Mouse (Mus musculus) forebrain, embryonic 12.5 days (tissue): ENCODE measurements around the gene Mog. TPM values are rescaled to one million over a fixed set of nuclear protein-coding genes. Genes with fewer than 3 reads are reported as not detected.

Experiments
- ATAC-seq: fragments of 200-750 bp; cut with Nextera tagmentation; 2 replicates; pipeline ENCODE4 v1.8.0; 2017; ENCODE audit warnings: moderate TSS enrichment; ENCODE audit not compliant: low FRiP score
- H3K27ac ChIP-seq: fragments of 300-500 bp; sonication (generic); 2 replicates; pipeline ENCODE4 v1.5.1; 2016; ENCODE audit warnings: mild to moderate bottlenecking
- H3K27me3 ChIP-seq: fragments of 300-500 bp; sonication (generic); 2 replicates; pipeline ENCODE4 v1.6.1; 2016; ENCODE audit warnings: mild to moderate bottlenecking
- H3K36me3 ChIP-seq: fragments of 300-500 bp; sonication (generic); replicated peaks from 2 replicates; pipeline ENCODE4 v1.6.1; 2016; ENCODE audit warnings: mild to moderate bottlenecking
- H3K4me1 ChIP-seq: fragments of 300-500 bp; sonication (generic); 2 replicates; pipeline ENCODE4 v1.6.1; 2016
- H3K4me2 ChIP-seq: fragments of 300-500 bp; sonication (generic); 2 replicates; pipeline ENCODE4 v1.6.1; 2016; ENCODE audit warnings: mild to moderate bottlenecking, moderate library complexity
- H3K4me3 ChIP-seq: fragments of 300-500 bp; sonication (generic); replicated peaks from 2 replicates; pipeline ENCODE4 v1.5.1; 2016; ENCODE audit warnings: mild to moderate bottlenecking
- H3K9ac ChIP-seq: fragments of 300-500 bp; sonication (generic); 2 replicates; pipeline ENCODE4 v1.6.1; 2016; ENCODE audit warnings: mild to moderate bottlenecking
- H3K9me3 ChIP-seq: fragments of 300-500 bp; sonication (generic); 2 replicates; pipeline ENCODE4 v1.6.1; 2016
- WGBS: fragments of 180-500 bp; shearing (Covaris S2); methylation state at CpG from one replicate; pipeline ENCODE4 v1.1.7; 2016; 5-methylcytosine and 5-hydroxymethylcytosine counted together
- polyA plus RNA-seq: library from polyadenylated mRNA; unstranded; fragments of >200 nt; fragmentation: Nextera tagmentation; extraction: Ambion mirVana; gene quantifications from 2 replicates; pipeline ENCODE4 v1.2.1, GENCODE M21; 2016

The Mog gene
- polyA plus RNA-seq: 1.1 and 1.2 TPM in 2 replicates

- ATAC-seq: no peak
- H3K4me2 ChIP-seq: no peak within 1 kb of the TSS
- no peaks in the 10 kb centered on the region for H3K36me3 ChIP-seq
- no peaks in the 10 kb centered on the region for H3K27me3 ChIP-seq
- H3K4me1 ChIP-seq: peaks cover 7% of the 10 kb centered on the region; the same call in 1 of the 2 replicates
- H3K9me3 ChIP-seq: no peaks in the 10 kb centered on the region
- H3K9ac ChIP-seq: no peak within 1 kb of the TSS
- no peak within 1 kb of the TSS for H3K4me3 ChIP-seq
- no peak within 1 kb of the TSS for H3K27ac ChIP-seq
- WGBS: 83% methylated on average over 9 of the region's 9 CpGs
These were observed at the start of gene Mog for GRCm38 (mm10) chr17:37022628-37023576. Gene Mog (minus strand): TSS chr17:37023398.

- peak; percentile 39; the same call in 1 of the 2 replicates for ATAC-seq
- H3K36me3 ChIP-seq: peaks cover 86% of the 10 kb centered on the region
- no peak overlapping the region for H3K4me2 ChIP-seq
- 30% methylated on average over 11 of the region's 11 CpGs for WGBS
- peaks cover 22% of the 10 kb centered on the region for H3K4me1 ChIP-seq
- no peak overlapping the region for H3K4me3 ChIP-seq
- H3K27me3 ChIP-seq: no peaks in the 10 kb centered on the region
- H3K9me3 ChIP-seq: no peaks in the 10 kb centered on the region
- 0 out of 2 replicates have a peak overlapping the region, but pooled peaks have one; percentile 12 for H3K9ac ChIP-seq
- H3K27ac ChIP-seq: 0 out of 2 replicates have a peak overlapping the region, but pooled peaks have one; percentile 56
These were observed 49.6 kb upstream of the Mog start for GRCm38 (mm10) chr17:37072730-37073276.

GRCm38 (mm10) chr17:37072080-37072729 lies 49.0 kb upstream of the Mog start:
- H3K36me3 ChIP-seq: peaks cover 92% of the 10 kb centered on the region
- H3K4me3 ChIP-seq: no peak overlapping the region
- H3K9ac ChIP-seq: no peak overlapping the region
- H3K27me3 ChIP-seq: no peaks in the 10 kb centered on the region
- peaks cover 19% of the 10 kb centered on the region for H3K4me1 ChIP-seq
- WGBS: 64% methylated on average over 12 of the region's 12 CpGs
- H3K27ac ChIP-seq: 0 out of 2 replicates have a peak overlapping the region, but pooled peaks have one; percentile 56
- no peak overlapping the region for H3K4me2 ChIP-seq
- no peaks in the 10 kb centered on the region for H3K9me3 ChIP-seq
- peak; percentile 44; the same call in 1 of the 2 replicates for ATAC-seq

- H3K36me3 ChIP-seq: peaks cover 93% of the 10 kb centered on the region
- no peak for ATAC-seq
- peaks cover 19% of the 10 kb centered on the region for H3K4me1 ChIP-seq
- no peak overlapping the region for H3K4me3 ChIP-seq
- no peaks in the 10 kb centered on the region for H3K27me3 ChIP-seq
- WGBS: 88% methylated on average over 8 of the region's 8 CpGs
- H3K4me2 ChIP-seq: no peak overlapping the region
- no peak overlapping the region for H3K9ac ChIP-seq
- H3K27ac ChIP-seq: no peak overlapping the region
- H3K9me3 ChIP-seq: no peaks in the 10 kb centered on the region
These were observed 46.9 kb upstream of the Mog start for GRCm38 (mm10) chr17:37070121-37070520.

GRCm38 (mm10) chr17:37067861-37068260 lies 44.7 kb upstream of the Mog start:
- Histone ChIP-seq H3K4me2 (no peak overlapping the region), H3K36me3 (peaks cover 92% of the 10 kb centered on the region), H3K27me3 (no peaks in the 10 kb centered on the region), H3K4me1 (peaks cover 12% of the 10 kb centered on the region), H3K9ac (no peak overlapping the region), H3K27ac (no peak overlapping the region), H3K4me3 (no peak overlapping the region), H3K9me3 (no peaks in the 10 kb centered on the region)
- no peak for ATAC-seq
- whole genome bisulfite sequencing: 93% methylated on average over 1 of the region's 1 CpGs

GRCm38 (mm10) chr17:37065993-37066392 lies 42.8 kb upstream of the Mog start:
- WGBS: 98% methylated on average over 2 of the region's 2 CpGs
- Histone ChIP-seq H3K9ac (no peak overlapping the region), H3K36me3 (peaks cover 96% of the 10 kb centered on the region), H3K4me3 (no peak overlapping the region), H3K27me3 (no peaks in the 10 kb centered on the region), H3K27ac (no peak overlapping the region), H3K9me3 (no peaks in the 10 kb centered on the region), H3K4me2 (no peak overlapping the region), H3K4me1 (0 out of 2 replicates have a peak, but pooled peaks cover 5% of the 10 kb centered on the region)
- ATAC-seq: no peak

- Histone ChIP-seq H3K9ac (no peak overlapping the region), H3K27me3 (no peaks in the 10 kb centered on the region), H3K4me1 (0 out of 2 replicates have a peak, but pooled peaks cover 5% of the 10 kb centered on the region), H3K4me3 (no peak overlapping the region), H3K4me2 (no peak overlapping the region), H3K9me3 (no peaks in the 10 kb centered on the region), H3K36me3 (peaks cover 92% of the 10 kb centered on the region), H3K27ac (no peak overlapping the region)
- ATAC-seq: no peak
- 58% methylated on average over 11 of the region's 11 CpGs for WGBS
These were observed 40.7 kb upstream of the Mog start for GRCm38 (mm10) chr17:37063686-37064495.

- Histone ChIP-seq H3K9me3 (no peaks in the 10 kb centered on the region), H3K27ac (no peak overlapping the region), H3K36me3 (peaks cover 90% of the 10 kb centered on the region), H3K9ac (no peak overlapping the region), H3K4me1 (0 out of 2 replicates have a peak, but pooled peaks cover 5% of the 10 kb centered on the region), H3K4me2 (no peak overlapping the region), H3K4me3 (no peak overlapping the region), H3K27me3 (no peaks in the 10 kb centered on the region)
- ATAC-seq: no peak
- 62% methylated on average over 10 of the region's 10 CpGs for WGBS
These were observed 39.9 kb upstream of the Mog start for GRCm38 (mm10) chr17:37063063-37063462.

GRCm38 (mm10) chr17:37062101-37062641 lies 39.0 kb upstream of the Mog start:
- Histone ChIP-seq H3K4me1 (0 out of 2 replicates have a peak, but pooled peaks cover 5% of the 10 kb centered on the region), H3K27ac (peak overlapping the region; percentile 19; the same call in 1 of the 2 replicates), H3K4me2 (no peak overlapping the region), H3K9me3 (no peaks in the 10 kb centered on the region), H3K27me3 (no peaks in the 10 kb centered on the region), H3K4me3 (no peak overlapping the region), H3K36me3 (peaks cover 86% of the 10 kb centered on the region), H3K9ac (no peak overlapping the region)
- 70% methylated on average over 10 of the region's 10 CpGs for WGBS
- ATAC-seq: no peak

GRCm38 (mm10) chr17:37061435-37061834 lies 38.2 kb upstream of the Mog start:
- H3K9ac ChIP-seq: no peak overlapping the region
- no peak overlapping the region for H3K27ac ChIP-seq
- H3K27me3 ChIP-seq: no peaks in the 10 kb centered on the region
- H3K4me1 ChIP-seq: peaks cover 8% of the 10 kb centered on the region; the same call in 1 of the 2 replicates
- ATAC-seq: no peak
- H3K36me3 ChIP-seq: peaks cover 85% of the 10 kb centered on the region
- no peaks in the 10 kb centered on the region for H3K9me3 ChIP-seq
- 56% methylated on average over 3 of the region's 3 CpGs for WGBS
- no peak overlapping the region for H3K4me3 ChIP-seq
- no peak overlapping the region for H3K4me2 ChIP-seq

- no peaks in the 10 kb centered on the region for H3K9me3 ChIP-seq
These were observed 33.8 kb upstream of the Mog start for GRCm38 (mm10) chr17:37056957-37057356.

More at GRCm38 (mm10) chr17:37056957-37057356, 33.8 kb upstream of the Mog start:
- WGBS: 82% methylated on average over 6 of the region's 6 CpGs
- peaks cover 72% of the 10 kb centered on the region for H3K36me3 ChIP-seq
- H3K4me3 ChIP-seq: no peak overlapping the region
- H3K9ac ChIP-seq: no peak overlapping the region
- no peaks in the 10 kb centered on the region for H3K27me3 ChIP-seq
- peaks cover 16% of the 10 kb centered on the region for H3K4me1 ChIP-seq
- no peak for ATAC-seq
- no peak overlapping the region for H3K4me2 ChIP-seq
- no peak overlapping the region for H3K27ac ChIP-seq
